Mouse (Mus musculus): ENCODE measurements around the gene Hook2.
A peak's percentile ranks its signal among the peaks of the same experiment; 100 is the strongest.

Gene Hook2

GRCm38 (mm10) chr8:84973803-84974542, 16.4 kb upstream of the Hook2 start:
- peak; percentile 74 for DNase-seq

GRCm38 (mm10) chr8:84974543-84975142, 15.8 kb upstream of the Hook2 start:
- DNase-seq: no peak

GRCm38 (mm10) chr8:84975434-84975833, 15.0 kb upstream of the Hook2 start:
- DNase-seq: peak; percentile 59

- peak; percentile 95 for DNase-seq
Observed at GRCm38 (mm10) chr8:84976031-84976762, 14.2 kb upstream of the Hook2 start.

GRCm38 (mm10) chr8:84976763-84977434, 13.5 kb upstream of the Hook2 start:
- no peak for DNase-seq

- DNase-seq: peak; percentile 70
Observed at GRCm38 (mm10) chr8:84977435-84978247, 12.8 kb upstream of the Hook2 start.

- peak; percentile 97 for DNase-seq
Observed at GRCm38 (mm10) chr8:84978248-84978940, 12.0 kb upstream of the Hook2 start, which contains the start of gene Junb. Gene Junb (minus strand): TSS chr8:84978718.

GRCm38 (mm10) chr8:84979599-84980421, 10.6 kb upstream of the Hook2 start:
- peak; percentile 98 for DNase-seq

- peak; percentile 96 for DNase-seq
Observed at GRCm38 (mm10) chr8:84980622-84981358, 9.6 kb upstream of the Hook2 start.

- DNase-seq: peak; percentile 77
Observed at GRCm38 (mm10) chr8:84981644-84982498, 8.5 kb upstream of the Hook2 start.

GRCm38 (mm10) chr8:84982499-84983011, 7.8 kb upstream of the Hook2 start:
- no peak for DNase-seq

- DNase-seq: peak; percentile 82
Observed at GRCm38 (mm10) chr8:84984294-84985048, 5.9 kb upstream of the Hook2 start.

- no peak for DNase-seq
Observed at GRCm38 (mm10) chr8:84985049-84985683, 5.2 kb upstream of the Hook2 start.

- peak; percentile 93 for DNase-seq
Observed at GRCm38 (mm10) chr8:84985684-84986378, 4.6 kb upstream of the Hook2 start.

- DNase-seq: no peak
Observed at GRCm38 (mm10) chr8:84986379-84986945, 3.9 kb upstream of the Hook2 start.

GRCm38 (mm10) chr8:84987388-84987787, 3.0 kb upstream of the Hook2 start:
- DNase-seq: no peak
